Mouse (Mus musculus) spleen, postnatal 36 days (tissue): ENCODE measurements around the gene Rab4a.
"Not testable (repeated sequence)": the region's sequence is repeated elsewhere in the genome, so short reads cannot be mapped to it uniquely, and the experiment has no call there.

Source experiments
- DNase-seq, 2 experiments: peaks; one replicate each; pipeline ENCODE4 v3.0.0; 2022; ENCODE audit warnings: low spot score in 2 of 2, mixed read lengths in 1 of 2

Gene Rab4a

DNA sequence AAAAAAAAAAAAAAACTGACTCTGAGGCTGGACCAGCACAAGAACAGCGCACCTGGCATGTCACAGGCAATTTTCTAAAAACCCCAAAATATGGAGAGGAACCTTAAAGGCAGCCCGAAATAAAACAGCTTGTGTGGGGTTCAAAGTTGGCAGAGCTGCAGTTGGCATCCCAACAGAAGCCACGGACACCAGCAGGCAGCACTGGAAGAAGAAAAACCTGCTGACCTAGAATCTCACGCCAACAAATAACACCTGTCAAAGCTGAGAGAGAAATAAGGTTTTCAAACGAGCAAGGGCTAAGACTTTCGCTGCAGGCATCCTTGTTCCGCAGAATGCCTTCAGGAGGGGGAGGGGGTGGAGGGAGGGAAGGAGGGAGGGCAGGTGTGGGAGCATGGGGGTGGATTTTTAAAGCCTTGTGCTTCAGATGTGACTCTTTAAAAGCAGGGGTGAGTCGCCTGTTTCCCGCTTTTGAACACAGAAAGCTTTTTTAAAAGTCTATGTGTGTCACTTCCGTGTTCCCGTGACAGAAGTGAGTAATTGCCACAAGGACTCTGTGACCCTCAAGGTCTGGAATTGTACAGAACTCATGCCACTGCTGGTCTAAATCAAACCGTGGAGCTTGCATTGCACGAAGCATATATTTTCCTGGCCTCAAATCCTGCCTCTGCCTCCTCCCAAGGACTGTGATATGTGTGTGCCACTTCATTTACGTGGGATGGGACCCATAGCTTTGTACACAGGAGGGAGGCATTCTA, 17.2 kb upstream of the Rab4a start:
- DNase-seq: no peak

DNA sequence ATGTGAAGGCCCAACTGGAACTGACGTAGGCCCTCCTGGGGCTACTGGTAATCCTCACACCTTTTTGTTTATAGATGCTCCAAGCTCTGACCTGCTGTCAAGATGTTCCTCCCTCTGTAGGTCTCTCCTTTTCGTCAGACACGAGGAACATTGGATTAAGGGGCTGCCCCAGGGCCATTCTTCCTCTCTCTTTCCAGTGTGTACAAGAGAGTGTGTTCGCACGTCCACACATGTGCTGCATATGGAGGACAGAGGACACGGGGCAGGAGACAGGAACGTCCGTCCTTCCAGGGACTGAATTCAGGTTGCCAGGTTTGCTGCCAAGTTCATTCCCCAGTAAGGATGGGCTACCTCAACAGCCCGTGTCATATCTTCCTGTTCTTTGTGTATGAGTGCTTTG, 16.3 kb upstream of the Rab4a start:
- no peak for DNase-seq

DNA sequence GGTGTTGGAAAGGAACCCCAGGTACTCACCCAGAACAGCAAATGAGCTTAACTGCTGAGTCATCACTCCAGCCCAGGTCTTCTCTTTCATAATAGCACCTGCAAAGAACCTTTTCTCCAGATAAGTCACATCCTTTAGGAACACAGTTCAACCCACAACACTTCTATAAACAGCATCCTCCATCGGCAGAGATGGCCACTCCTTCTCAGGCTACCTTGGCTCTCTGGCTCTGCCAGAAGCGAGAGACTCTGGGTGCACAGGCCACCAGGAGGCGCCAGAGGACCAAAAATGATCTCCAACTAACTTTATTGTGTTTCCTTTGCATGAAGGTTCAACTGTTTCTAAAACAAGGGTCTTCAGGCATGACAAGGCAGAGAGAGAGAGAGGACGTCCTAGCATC, 15.8 kb upstream of the Rab4a start:
- DNase-seq: peak; percentile 34 to 55

DNA sequence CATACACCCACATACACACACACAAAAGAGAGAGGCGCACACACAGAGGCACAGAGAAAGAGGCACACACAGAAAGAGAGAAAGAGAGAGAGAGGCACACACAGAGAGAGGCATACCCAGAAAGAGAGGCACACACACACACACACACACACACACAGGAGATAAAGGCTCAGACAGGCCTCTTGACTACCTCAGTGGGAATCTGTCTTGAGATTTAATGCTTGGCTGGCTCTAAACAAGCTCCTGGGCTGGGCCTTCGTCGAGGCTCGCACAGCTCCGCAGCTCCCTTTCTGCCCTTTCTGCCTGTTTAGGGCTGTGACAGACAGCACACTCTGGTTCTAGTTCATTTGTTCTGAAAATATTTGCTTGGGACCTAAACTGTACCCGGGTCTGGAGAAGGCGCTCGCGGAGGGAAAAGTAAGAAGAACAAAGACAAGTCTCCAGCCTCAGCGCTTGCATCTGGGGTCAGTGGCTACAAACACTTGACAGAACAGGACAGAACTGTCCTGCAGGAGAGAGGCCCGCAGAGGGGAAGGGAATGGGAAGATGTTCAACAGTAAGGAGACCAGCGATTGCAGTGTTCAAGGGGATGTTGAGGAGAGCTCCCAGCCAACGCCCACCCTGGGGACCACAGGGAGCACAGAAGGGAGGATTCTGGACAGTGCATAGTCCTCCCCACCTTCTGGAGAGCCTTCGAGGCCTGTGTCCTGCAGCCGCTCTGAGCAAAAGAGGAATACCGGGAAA, 14.5 kb upstream of the Rab4a start:
- no peak for DNase-seq

DNA sequence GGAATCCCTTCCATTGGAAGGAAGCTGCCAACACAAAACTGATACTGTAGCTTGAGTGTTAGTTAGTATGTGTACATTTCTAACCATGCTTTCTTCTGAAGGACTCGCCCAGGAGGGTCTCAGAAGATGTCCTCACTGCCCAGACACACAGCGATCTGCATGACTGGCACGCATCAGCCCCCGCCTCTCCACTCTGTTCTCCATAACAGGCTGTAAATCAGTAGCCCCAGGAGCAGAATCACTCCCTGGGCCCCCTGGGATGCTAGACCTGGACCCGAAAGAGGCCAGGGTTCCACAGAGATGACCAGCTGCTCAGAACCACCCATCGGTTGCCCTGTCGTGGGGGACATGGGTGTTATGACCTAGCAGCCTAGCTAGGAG, 13.9 kb upstream of the Rab4a start:
- no peak for DNase-seq

DNA sequence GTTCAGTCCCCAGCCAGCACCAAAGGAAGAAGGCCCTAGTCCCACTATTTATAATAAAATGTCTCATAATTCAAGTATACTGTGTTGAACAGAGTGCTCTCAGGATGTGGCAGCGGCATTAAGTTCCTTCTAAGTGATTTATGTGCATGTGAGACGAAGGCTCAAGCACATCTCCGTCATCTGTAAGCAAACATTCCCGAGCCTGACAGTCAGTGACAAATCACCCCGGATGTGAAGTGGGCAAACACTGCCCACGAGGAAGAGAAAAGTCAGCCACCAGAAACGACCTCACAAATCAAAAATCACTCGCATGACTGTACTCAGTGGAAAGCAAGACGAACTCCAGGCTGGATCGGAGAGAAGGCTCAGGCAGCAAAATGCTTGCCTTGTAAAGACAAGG, 11.9 kb upstream of the Rab4a start:
- DNase-seq: no peak

DNA sequence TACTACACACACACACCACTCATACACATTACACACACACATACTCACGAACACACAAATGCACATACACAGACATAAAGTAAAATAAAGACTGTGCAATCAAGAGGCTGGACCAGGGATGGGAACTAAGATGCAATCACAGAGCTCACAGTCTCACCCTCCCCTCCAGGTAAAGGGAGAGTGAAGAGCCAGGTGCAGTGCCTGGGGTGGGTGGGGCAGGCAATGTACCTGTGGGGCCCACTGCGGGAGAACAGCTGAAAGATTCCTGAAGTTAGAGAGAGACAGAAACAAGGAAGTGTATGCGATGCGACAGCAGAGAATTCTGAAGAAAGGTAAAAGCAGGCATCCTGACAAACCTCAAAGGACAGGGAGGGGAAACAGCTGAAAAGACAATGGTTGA, 11.0 kb upstream of the Rab4a start:
- no peak for DNase-seq

DNA sequence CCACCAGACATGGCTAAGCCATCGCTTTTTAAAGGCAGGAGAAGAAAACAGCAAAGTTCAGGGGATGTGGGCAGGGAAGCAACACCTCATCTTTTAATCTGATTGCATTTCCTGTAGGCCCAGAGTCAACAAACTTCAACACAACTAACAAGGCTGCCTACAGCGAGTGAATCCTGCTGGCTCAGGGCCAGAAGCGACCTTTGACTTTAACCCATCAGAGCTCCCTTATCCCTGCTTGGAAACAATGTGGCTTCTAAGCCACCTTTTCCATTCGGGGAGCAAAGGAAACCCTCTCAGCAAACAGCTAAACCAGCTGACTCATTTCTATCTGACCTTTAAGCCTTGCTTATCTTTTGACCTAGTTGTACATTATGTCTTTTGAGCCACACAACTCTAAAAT, 9.0 kb upstream of the Rab4a start:
- no peak for DNase-seq

DNA sequence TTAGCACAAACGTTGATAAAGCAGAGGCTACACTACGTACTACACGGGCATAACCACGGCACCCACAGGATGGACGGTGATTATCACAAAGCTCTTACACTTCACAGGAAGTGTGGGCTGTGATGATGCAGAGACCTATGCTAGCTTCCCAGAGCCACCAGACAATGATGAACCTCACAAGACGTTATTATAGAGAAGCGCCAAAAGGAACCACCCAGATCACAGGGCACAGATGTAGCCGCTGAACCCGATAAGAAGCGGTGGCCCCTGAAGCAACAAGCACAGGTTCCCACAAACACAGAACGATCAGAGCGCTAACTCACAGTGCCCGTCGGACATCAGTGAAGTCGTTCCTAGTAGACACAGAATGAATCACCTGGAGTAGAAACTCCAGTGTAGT, 7.9 kb upstream of the Rab4a start:
- peak; percentile 10 to 13 for DNase-seq

DNA sequence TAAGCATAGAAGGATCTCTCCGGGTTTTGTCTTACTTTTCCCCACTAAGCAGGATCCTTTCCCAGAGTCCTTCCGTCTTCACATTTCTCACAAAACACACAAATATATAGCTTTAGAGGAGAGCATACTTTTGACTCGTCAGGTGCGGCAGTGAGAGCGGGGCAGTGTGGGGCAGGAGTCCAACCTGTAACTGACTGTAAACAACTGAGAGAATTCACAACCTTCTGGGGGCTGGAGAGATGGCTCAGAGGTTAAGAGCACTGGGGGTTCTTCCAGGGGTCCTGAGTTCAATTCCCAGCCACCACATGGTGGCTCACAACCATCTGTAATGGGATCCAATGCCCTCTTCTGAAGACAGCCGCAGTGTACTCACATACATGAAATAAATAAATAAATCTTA, 6.4 kb upstream of the Rab4a start:
- DNase-seq: no peak

DNA sequence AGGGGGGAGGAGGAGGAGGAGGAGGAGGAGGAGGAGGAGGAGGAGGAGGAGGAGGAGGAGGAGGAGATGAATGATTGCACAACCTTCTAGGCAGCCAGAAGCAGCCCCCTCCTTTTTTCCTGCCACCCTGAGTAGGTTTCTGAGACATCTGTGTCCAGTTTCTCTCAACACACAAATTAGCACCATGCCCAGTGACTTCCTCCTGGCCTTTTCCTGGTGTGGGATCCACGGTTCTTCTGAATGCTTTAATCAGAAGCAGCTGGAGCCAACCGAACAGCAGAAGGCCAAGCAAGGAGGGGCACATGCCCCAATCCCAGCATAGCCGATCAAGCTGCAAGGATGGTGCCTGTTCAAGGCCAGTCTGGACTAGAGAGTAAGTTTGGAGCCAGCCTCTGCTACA, 5.9 kb upstream of the Rab4a start:
- DNase-seq: no peak

DNA sequence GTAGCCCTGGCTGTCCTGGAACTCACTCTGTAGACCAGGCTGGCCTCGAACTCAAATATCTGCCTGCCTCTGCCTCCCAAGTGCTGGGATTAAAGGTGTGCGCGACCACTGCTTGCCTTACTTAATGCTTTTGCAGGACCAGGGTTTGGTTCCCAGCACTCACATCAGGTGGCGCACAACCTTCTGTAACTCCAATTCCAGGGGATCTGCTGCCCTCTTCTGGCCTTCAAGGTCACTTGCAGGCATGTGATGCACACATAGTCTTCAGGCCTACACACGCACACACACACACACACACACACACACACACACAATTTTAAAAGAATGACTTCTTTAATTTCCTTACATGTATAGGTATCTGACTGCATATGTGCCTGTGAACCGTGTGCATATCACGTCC, 4.9 kb upstream of the Rab4a start:
- DNase-seq: no peak

DNA sequence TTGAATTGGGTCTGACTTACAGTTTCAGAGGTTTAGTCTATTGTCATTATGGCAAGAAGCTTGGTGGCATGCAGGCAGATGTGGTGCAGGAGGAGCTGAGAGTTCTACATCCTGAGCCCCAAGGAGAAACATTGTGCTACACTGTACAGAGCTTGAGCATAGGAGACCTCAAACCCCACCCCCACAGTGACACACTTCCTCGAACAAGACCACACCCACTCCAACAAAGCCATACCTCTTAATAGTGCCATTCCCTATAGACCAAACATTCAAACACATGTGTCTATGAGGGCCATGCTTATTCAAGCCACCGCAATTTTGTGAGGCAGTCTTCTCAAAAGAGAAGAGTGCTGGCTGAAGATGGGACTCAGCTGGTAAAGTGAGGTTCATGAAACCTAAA, 4.2 kb upstream of the Rab4a start:
- no peak for DNase-seq

DNA sequence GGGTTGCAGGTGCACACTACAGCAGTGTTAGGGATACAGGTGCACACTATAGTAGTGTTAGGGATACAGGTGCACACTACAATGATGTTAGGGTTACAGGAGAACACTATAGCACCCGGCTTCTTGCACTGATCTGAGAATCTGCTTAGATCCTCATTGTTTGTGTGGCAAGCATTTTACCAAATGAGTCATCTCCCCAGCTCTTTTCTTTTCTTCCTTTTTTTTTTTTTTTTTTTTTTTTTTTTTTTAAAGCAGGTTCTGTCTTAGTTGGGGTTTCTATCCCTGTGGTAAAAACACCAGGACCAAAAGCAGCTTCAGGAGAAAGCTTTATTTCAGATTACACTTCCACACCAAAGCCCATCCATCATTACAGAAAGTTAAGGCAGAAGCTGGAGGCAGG, 2.1 kb upstream of the Rab4a start:
- DNase-seq: no peak

DNA sequence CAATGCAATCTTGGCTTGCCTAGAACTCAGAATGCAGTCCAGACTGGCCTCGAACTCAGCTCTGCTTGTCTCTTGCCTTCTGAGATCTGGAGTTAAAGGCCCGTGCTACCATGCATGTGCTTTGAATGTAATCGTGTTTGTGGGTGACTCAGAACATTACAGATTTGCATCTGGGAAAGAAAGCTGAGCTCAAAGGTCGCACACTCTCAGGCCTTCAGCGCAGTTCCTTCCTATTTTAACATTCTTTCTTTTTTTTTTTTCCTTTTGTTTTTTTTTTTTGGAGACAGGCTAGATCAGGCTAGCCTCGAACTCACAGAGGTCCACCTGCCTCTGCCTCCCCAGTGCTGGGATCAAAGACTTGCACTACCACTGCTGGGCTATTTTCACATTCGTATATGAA, 1.2 kb upstream of the Rab4a start:
- no peak for DNase-seq

DNA sequence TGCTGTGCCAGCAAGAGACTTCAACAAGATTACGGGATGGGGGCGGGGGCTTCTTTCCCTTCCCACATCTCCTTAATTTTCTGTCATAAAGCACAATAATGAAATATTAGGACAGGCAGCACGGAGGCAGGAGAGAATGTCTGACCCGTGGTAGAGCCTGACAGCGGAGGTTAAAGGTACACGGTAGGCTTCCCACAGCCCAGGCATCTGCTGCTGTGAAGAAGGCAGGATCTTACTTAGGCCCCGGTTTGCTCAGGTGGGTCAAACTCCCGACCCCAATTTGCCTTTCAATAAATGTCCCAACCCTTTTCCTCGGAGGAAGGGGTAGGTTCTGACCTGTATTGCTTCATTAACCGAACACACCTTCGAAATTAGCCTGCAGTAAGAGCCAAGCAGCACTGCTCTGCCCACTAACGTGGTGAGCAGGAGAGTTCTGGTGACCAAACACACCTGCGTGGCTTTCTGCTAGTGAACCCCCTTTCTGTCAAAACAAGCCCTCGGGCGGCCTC, 522 bp upstream of the Rab4a start:
- DNase-seq: no peak

DNA sequence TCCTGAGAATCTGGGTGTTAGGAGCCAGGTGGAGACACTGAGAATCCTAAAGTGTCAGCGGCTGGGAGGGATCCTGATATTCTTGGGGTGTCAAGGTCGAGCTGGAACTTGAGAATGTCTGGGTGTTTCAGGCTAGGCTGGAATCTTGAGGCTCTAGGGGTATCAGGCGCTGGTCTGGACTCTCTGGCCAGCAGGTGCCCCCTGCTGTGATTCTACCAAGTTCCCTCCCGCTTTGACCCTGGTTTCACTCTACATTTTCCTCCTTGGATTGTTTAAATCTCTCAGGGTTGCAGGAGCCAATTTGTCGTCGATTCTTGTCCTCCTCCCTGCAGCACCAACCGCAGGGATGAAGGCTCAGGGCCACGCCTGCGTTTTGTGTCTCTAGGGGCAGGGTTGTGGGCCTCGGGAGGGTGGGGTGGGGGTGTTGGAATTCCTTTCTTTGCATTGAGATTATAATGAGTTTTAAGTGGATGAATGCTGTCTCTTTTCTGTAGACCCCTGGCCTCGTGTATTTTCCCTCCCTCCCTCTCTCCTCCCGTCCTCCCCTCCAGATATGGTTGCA, 670 bp downstream of the Rab4a start:
- no peak for DNase-seq

DNA sequence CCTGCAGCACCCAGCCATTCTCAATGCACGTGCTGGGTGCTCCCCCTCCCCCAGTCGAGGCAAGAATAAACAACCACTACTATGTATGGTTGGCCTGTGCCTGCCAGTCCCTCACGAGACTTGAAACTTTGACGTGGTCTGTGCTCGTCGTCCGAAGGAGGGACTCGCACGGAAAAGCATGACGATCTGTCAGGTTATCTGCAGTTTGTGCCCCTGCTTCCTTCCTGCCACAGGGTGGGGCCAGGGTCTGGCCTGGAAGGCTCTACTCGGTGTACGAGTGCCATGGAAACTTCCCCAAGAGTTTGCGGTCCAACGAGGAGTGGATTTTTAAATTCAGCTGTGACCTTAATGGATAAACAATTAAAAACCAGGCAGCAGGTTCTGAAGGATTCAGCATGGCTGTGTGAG, 1.2 kb downstream of the Rab4a start:
- peak in 1 of 2 experiments; percentile 9 for DNase-seq

DNA sequence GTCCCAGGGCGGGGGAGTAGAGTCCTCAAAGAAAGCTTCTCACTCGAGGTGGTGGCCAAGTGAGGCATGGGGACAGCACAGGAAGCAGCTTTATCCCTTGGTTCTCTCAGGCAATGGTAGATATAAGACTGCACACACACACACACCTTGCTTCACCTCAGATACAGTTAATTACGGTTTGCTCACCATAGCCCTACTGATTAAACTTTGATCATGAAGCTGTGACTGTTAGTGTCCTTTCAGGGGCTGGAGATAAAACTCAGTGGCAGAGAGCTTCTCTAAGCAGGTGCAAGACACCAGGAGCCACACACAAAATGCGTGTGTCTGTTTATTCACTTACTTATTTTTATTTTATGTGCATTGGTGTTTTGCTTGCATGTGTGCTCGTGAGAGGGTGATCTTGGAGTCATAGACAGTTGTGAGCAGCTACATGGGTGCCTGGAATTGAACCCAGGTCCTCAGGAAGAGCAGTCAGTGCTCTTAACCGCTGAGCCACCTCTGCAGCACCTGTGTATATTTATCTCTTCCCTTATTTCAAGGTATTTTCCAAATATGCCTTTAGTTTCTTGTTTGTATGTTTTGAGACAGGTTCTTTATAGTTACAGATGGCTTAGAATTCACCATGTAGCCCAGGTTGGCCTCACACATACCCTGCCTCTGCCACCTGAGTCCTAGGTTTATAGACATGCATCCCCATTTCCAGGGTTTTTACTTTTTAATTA, 2.2 kb downstream of the Rab4a start:
- DNase-seq: no peak

DNA sequence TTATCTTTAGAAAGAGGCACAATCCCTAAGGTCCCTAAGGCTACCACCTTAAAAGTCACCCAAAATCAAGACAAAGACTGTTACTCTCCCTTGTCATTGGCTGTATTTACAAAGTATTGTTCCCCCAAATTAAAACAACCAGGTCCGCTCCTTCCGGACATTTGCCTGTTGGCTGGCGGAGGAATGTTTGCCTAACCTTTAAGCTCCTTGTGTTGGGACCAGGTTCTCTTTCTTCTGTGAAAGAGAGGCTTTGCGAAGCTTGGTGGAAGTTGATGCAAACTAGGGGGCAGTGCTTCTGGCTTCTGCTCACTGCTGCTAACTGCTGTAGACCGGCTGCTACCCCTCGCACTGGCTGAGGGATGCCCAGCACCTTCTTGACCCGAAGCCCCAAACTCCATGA, 2.9 kb downstream of the Rab4a start:
- no peak for DNase-seq

DNA sequence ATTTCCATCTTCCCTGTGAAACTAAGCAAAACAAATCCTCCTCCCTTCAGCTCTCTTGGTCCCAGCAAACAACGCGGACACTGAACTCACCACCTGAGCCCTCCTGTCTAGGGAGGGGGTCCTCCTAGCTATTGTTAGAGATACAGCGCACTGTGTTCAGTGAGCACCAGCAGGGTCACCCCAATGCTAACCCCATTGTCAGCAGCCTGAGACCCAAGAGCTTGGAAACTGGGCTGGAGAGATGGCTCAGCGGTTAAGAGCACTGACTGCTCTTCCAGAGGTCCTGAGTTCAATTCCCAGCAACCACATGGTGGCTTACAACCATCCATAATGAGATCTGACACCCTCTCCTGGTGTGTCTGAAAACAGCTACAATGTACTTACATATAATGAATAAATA, 3.6 kb downstream of the Rab4a start:
- not testable (repeated sequence) for DNase-seq

DNA sequence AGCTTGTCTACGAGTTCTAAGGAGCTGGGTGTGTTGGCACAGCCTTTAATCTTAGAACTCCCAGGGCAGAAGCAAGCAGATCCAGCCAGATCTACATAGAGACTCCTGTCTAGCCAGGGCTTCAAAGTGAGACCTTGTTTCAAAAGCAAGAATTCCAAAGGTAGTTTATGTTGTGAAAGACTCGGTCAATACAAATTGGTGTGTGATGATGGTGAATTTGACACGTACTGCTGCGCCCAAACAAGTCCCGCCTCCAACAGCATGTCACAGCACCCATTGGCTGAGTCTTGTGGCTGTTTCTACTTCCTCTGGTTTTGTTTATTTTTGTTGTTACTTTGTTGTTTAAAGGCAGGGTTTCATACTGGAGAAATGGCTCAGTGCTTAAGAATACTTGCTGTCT, 6.4 kb downstream of the Rab4a start:
- no peak for DNase-seq
